Mouse (Mus musculus): Measurements from ENCODE around the gene Sgcb.

DNA sequence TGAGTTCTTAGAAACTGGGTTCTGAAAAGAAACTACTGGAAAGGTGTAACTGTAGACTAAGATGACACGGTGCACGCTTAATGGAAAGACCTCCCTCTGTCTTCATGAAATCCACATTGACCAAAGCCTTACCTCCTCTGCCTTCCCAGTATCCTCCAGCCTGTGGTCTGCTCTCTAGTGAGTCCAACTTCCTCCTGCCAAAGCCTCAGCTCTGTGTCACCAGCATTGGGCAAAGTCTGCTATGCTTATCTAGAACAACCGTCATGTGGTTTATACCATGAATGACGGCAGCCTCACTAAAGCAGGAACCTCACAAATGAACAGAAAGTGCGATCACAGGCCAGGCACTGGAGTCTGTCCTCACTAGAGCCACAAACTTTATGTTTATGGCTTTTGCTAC lies 17.4 kb downstream of the Sgcb start:
- TF ChIP-seq POLR2A (IDR thresholded peaks at IDR 0.05; ENCODE audit: borderline replicate concordance, insufficient read depth, low read length) (no peak), CTCF (IDR thresholded peaks at IDR 0.05; ENCODE audit: borderline replicate concordance, insufficient read depth, low read depth, low read length) (no peak)
